Mouse (Mus musculus): ENCODE results near the gene Rimbp2.

Rimbp2 gene

DNA sequence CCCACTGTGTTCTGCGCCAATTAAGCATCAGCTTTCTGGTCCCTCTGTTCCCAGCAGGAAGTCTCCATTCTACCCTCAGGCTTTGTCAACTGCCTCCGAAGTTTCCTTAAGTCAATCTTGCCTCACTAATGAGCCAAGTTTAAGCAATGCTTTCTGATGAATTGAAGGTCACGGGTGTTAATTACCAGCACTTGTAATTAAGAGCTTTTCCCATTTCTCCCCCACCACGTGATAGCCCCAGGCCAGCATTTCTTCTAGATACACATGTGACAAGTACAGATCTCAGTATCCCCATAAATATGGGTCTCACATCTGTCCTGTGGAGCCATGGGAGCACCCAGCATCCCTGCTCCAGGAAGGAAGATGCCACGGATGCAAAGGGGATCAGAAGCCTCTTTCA lies 20.5 kb downstream of the Rimbp2 start:
- no peak for DNase-seq (ENCODE audit: low spot score)

DNA sequence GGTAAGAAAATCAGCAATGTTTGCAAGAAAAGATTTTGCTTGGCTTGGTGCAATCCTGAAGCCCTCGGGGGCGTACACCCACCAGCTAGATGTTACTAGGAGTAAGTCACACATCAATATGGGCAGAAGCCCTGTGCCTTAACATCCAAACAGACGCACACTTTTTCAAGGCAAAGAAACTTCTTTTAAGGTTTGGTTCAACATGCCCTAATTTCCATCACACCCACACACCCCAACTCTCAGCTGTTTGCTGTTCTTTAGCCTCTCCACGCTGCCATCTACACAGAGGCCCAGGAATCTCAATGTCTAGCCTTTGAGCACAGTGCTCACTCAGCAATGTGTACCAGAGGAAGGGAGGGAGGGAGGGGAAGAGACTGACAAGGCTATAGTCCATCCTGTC lies 28.2 kb downstream of the Rimbp2 start:
- DNase-seq (ENCODE audit: low spot score) = no peak

- DNase-seq (ENCODE audit: low spot score) = no peak
These were observed 33.2 kb downstream of the Rimbp2 start for GRCm38 (mm10) chr5:128920112-128920511.

DNA sequence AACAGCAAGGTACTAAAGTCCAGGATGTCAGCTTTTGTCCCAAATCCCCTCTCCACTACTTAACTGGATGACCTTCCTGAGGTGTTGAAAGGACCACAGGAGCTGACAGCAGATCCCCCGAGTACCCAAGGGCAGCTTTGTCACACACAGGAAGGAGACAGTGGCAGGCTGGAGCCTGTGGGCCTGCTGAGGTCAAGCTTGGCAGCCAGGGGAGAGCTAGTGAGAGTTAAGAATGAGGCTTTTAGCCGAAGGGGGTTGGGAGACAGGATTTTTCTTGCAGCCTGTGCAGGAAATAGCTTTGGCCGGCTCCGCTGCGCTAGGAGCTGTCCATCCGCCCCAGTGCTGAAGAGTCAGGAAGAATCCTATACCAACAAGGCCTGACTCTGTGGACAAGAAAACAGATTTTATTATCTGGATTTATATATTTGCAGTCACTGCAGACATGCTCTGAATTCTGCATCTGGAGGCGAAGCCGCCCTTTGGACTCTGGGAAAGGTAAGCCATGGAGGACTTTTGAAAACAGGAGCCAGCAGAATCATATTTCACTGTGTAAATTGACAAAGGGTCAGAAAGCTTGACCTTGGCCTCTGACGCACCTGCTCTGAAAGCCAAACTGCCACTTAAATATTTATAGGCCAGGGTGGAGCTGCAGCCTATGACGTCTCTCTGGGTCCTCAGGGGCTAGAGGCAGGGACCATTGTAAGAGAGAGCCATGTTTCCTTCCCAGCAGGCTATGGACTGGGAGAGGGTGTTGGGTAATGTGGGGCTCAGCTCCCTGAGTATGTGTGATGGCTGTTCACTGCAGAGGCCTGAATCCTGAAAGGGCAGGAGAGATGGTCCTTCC lies 35.9 kb downstream of the Rimbp2 start:
- no peak for DNase-seq (ENCODE audit: low spot score)

GRCm38 (mm10) chr5:128913820-128914219 lies 39.5 kb downstream of the Rimbp2 start:
- no peak for DNase-seq (ENCODE audit: low spot score)

GRCm38 (mm10) chr5:128912374-128912773 lies 40.9 kb downstream of the Rimbp2 start:
- DNase-seq (ENCODE audit: low spot score) = no peak

- DNase-seq (ENCODE audit: low spot score) = no peak
These were observed 41.7 kb downstream of the Rimbp2 start for GRCm38 (mm10) chr5:128911593-128911992.

GRCm38 (mm10) chr5:128904113-128904512 lies 49.2 kb downstream of the Rimbp2 start:
- DNase-seq (ENCODE audit: low spot score) = no peak

DNA sequence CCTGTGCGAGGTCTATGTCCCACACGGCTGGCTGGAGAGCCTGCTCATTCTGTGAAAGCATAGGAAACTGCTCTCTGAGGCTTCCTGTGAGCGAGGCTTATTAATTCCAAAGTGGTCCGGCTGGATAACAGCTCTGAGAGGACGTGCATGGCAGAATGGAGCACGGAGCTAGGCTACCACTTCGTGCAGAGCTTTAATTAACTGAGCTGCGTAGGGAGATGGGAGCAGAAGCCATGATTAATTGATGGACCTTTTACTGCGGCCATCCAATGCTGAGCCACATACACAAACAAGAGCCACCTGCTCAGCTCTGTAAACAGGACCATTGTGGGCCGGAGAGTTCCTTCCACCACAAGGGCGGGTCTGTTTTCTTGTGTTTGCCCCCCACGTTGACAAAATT lies 50.2 kb downstream of the Rimbp2 start:
- no peak for DNase-seq (ENCODE audit: low spot score)

DNA sequence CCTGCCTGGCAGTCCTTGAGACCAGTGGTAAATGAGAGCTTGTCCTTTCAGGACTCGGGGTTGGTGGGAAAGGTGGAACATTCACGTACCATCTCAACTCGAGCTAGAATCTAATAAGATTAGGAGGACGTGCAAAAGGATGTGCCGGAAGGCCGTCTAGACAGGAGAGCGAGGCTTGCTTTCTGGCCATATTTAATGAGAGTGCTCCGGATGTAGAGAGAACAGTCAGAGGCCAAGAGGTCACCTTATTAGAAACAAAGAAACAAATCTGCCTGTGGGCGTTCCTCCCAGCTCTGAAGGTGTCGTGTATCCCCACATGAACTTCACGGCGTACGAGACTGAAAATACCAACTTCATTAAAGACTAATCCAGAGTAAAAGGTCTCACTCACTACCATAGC lies 53.3 kb downstream of the Rimbp2 start:
- DNase-seq (ENCODE audit: low spot score) = no peak

DNA sequence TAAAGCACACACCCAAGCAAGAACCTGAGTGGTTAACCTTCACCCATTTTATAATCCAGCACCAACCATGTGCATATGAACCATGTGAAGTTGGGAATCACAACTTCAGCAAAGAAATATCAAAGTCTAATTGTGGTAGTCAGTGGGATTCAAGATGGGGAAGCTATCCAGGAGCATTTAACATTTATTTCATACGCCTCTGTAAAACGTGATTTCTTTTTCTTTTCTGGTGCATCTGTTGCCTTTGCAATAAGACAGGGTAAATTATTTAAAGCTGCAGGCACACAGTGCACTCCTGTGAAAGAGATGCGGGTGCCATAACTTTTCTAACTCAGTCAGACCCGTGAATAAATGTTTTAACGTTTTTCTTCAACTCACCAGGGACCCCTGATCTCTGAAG lies 58.4 kb downstream of the Rimbp2 start:
- DNase-seq (ENCODE audit: low spot score) = no peak

GRCm38 (mm10) chr5:128887546-128887945 lies 65.7 kb downstream of the Rimbp2 start:
- DNase-seq (ENCODE audit: low spot score) = no peak

DNA sequence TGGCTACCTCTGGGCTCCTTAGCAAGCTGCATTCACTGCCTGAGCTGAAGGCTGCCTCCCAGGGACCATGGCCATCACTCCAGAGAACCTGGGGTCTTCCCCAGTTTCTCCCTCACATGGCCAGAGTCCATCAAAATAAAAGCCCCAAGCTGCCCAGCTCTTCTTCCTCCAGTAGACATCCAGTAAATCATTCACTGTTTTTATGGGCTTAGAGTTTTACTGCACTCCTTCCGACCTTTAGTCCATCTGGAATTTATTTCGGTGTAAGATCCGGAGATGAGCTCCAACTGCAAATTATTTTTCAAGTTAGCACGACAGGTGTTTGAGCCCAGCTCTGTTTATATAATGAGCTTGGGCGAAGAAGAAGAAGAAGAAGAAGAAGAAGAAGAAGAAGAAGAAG lies 69.0 kb downstream of the Rimbp2 start:
- no peak for DNase-seq (ENCODE audit: low spot score)

GRCm38 (mm10) chr5:128879092-128879491 lies 74.2 kb downstream of the Rimbp2 start:
- DNase-seq (ENCODE audit: low spot score) = no peak

- peak; percentile 64 for DNase-seq (ENCODE audit: low spot score)
These were observed 75.8 kb downstream of the Rimbp2 start for GRCm38 (mm10) chr5:128877425-128878035.

DNA sequence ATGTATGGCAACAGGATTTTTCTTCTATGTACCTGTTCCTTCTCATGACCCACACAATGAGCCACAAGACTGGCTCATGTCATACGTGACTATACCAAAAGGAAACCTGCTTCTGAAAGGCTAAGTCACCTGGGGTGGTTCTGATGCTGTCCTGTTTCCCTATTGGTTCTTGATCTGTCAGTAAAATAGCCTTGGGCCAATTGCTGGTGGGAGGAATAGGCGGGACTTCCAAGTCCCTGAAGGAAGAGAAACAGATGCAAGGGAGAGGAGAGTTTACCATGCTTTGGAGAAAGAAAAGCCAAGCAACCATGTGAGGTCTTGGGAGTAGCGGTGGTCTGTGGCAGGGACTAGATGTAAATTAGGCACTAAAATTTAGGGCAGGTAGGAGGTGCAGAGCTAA lies 81.6 kb downstream of the Rimbp2 start:
- DNase-seq (ENCODE audit: low spot score) = no peak

DNA sequence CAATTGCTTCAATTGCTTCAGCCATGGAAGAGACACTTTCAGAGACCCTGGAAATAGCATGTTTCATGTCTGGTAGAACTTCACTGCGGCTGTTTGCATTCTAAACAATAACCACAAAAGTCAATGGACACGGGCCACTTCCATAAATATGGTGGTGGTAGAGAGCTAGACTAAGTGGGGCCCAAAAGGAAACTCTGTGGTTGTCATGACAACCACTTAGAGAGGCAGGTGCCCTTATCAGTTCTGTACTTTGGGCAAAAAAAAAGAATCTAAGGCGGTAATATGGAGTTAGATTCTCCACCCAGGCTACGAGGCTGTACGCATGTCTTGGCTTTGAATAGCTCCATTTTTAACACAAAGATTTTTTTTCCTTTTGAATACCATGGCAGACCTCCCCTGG lies 86.5 kb downstream of the Rimbp2 start:
- no peak for DNase-seq (ENCODE audit: low spot score)

GRCm38 (mm10) chr5:128866291-128866690 lies 87.0 kb downstream of the Rimbp2 start:
- no peak for DNase-seq (ENCODE audit: low spot score)

- DNase-seq (ENCODE audit: low spot score) = no peak
These were observed 89.8 kb downstream of the Rimbp2 start for GRCm38 (mm10) chr5:128863497-128863896.

GRCm38 (mm10) chr5:128860907-128861306 lies 92.4 kb downstream of the Rimbp2 start:
- DNase-seq (ENCODE audit: low spot score) = no peak

DNA sequence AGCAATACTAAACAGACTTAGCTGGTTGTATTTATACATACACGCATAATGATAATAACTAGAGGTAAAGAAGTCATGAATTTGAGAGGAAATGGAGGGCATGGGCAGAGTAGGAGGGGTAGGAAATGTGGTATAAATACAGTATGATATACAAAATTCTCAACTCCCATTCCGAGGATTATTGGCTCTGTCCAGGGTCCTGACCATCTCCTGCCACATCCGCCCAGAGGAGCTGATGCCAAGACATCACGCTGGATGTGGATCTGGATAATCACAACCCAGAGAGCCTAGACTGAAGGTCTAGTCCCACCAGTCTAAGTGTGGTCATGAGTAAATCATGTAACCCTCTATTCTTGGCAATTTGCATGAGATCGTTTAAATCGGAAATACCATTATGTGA lies 100.5 kb downstream of the Rimbp2 start:
- no peak for DNase-seq (ENCODE audit: low spot score)

- DNase-seq (ENCODE audit: low spot score) = no peak
These were observed 105.5 kb downstream of the Rimbp2 start for GRCm38 (mm10) chr5:128847806-128848205.

- peak; percentile 35 for DNase-seq (ENCODE audit: low spot score)
These were observed 106.7 kb downstream of the Rimbp2 start for GRCm38 (mm10) chr5:128846433-128847040.

Measured in layer of hippocampus, adult 11-12 months (tissue).